Mouse (Mus musculus) forebrain, embryonic 12.5 days (tissue): ENCODE measurements at regions not wholly inside any gene's neighbourhood (a gene's known extent, or its start where the extent isn't known, plus 50 kb on each side); places are given as distances from the start of the nearest gene placed in this dataset.

Experiments used
- ATAC-seq: fragments of 200-750 bp; cut with Nextera tagmentation; 2 replicates; pipeline ENCODE4 v1.8.0; 2017; ENCODE audit warnings: moderate TSS enrichment; ENCODE audit not compliant: low FRiP score
- H3K27ac ChIP-seq: fragments of 300-500 bp; sonication (generic); 2 replicates; pipeline ENCODE4 v1.5.1; 2016; ENCODE audit warnings: mild to moderate bottlenecking
- H3K27me3 ChIP-seq: fragments of 300-500 bp; sonication (generic); 2 replicates; pipeline ENCODE4 v1.6.1; 2016; ENCODE audit warnings: mild to moderate bottlenecking
- H3K36me3 ChIP-seq: fragments of 300-500 bp; sonication (generic); replicated peaks from 2 replicates; pipeline ENCODE4 v1.6.1; 2016; ENCODE audit warnings: mild to moderate bottlenecking
- H3K4me1 ChIP-seq: fragments of 300-500 bp; sonication (generic); 2 replicates; pipeline ENCODE4 v1.6.1; 2016
- H3K4me2 ChIP-seq: fragments of 300-500 bp; sonication (generic); 2 replicates; pipeline ENCODE4 v1.6.1; 2016; ENCODE audit warnings: mild to moderate bottlenecking, moderate library complexity
- H3K4me3 ChIP-seq: fragments of 300-500 bp; sonication (generic); replicated peaks from 2 replicates; pipeline ENCODE4 v1.5.1; 2016; ENCODE audit warnings: mild to moderate bottlenecking
- H3K9ac ChIP-seq: fragments of 300-500 bp; sonication (generic); 2 replicates; pipeline ENCODE4 v1.6.1; 2016; ENCODE audit warnings: mild to moderate bottlenecking
- H3K9me3 ChIP-seq: fragments of 300-500 bp; sonication (generic); 2 replicates; pipeline ENCODE4 v1.6.1; 2016
- WGBS: fragments of 180-500 bp; shearing (Covaris S2); methylation state at CpG from one replicate; pipeline ENCODE4 v1.1.7; 2016; 5-methylcytosine and 5-hydroxymethylcytosine counted together

- 87% methylated on average over 3 of the region's 3 CpGs for WGBS
- H3K4me3 ChIP-seq = no peak overlapping the region
- no peaks in the 10 kb centered on the region for H3K27me3 ChIP-seq
- no peak for ATAC-seq
- H3K4me1 ChIP-seq = no peaks in the 10 kb centered on the region
- H3K36me3 ChIP-seq = no peaks in the 10 kb centered on the region
- no peak overlapping the region for H3K9ac ChIP-seq
- no peaks in the 10 kb centered on the region for H3K9me3 ChIP-seq
- H3K4me2 ChIP-seq = no peak overlapping the region
- H3K27ac ChIP-seq = no peak overlapping the region
These were observed 333.1 kb downstream of the En1 start for GRCm38 (mm10) chr1:120935321-120935720.

- ATAC-seq = no peak
- Histone ChIP-seq H3K4me3 (no peak overlapping the region), H3K36me3 (no peaks in the 10 kb centered on the region), H3K4me1 (no peaks in the 10 kb centered on the region), H3K27me3 (no peaks in the 10 kb centered on the region), H3K4me2 (no peak overlapping the region), H3K9ac (no peak overlapping the region), H3K27ac (no peak overlapping the region), H3K9me3 (no peaks in the 10 kb centered on the region)
- 78% methylated on average over 4 of the region's 4 CpGs for WGBS
These were observed 341.5 kb downstream of the En1 start for GRCm38 (mm10) chr1:120943711-120944110.

GRCm38 (mm10) chr1:120946349-120946748 is 344.1 kb downstream of the En1 start:
- H3K36me3 ChIP-seq = no peaks in the 10 kb centered on the region
- H3K27me3 ChIP-seq = 0 out of 2 replicates have a peak, but pooled peaks cover 4% of the 10 kb centered on the region
- H3K4me2 ChIP-seq = no peak overlapping the region
- H3K27ac ChIP-seq = no peak overlapping the region
- no peak overlapping the region for H3K9ac ChIP-seq
- no peak overlapping the region for H3K4me3 ChIP-seq
- WGBS = 67% methylated on average over 4 of the region's 4 CpGs
- no peak for ATAC-seq
- no peaks in the 10 kb centered on the region for H3K4me1 ChIP-seq
- no peaks in the 10 kb centered on the region for H3K9me3 ChIP-seq

GRCm38 (mm10) chr1:120961235-120961634 is 359.0 kb downstream of the En1 start:
- Histone ChIP-seq H3K36me3 (no peaks in the 10 kb centered on the region), H3K9me3 (no peaks in the 10 kb centered on the region), H3K27ac (no peak overlapping the region), H3K4me2 (no peak overlapping the region), H3K4me1 (peaks cover 7% of the 10 kb centered on the region; the same call in 1 of the 2 replicates), H3K27me3 (peaks cover 43% of the 10 kb centered on the region), H3K4me3 (no peak overlapping the region), H3K9ac (no peak overlapping the region)
- 59% methylated on average over 1 of the region's 1 CpGs for WGBS
- no peak for ATAC-seq

- Histone ChIP-seq H3K4me1 (peaks cover 7% of the 10 kb centered on the region; the same call in 1 of the 2 replicates), H3K9ac (no peak overlapping the region), H3K4me2 (no peak overlapping the region), H3K27me3 (peaks cover 44% of the 10 kb centered on the region), H3K36me3 (no peaks in the 10 kb centered on the region), H3K4me3 (no peak overlapping the region), H3K9me3 (no peaks in the 10 kb centered on the region), H3K27ac (no peak overlapping the region)
- WGBS = 4% methylated on average over 8 of the region's 8 CpGs
- peak; percentile 30; the same call in 1 of the 2 replicates for ATAC-seq
These were observed 359.8 kb downstream of the En1 start for GRCm38 (mm10) chr1:120961984-120962383.

- no peak overlapping the region for H3K9ac ChIP-seq
- H3K4me2 ChIP-seq = peak overlapping the region; percentile 45
- no peak overlapping the region for H3K27ac ChIP-seq
- no peaks in the 10 kb centered on the region for H3K9me3 ChIP-seq
- H3K4me3 ChIP-seq = peak overlapping the region; percentile 20; the same call in 1 of the 2 replicates
- WGBS = 27% methylated on average over 14 of the region's 14 CpGs
- peaks cover 44% of the 10 kb centered on the region for H3K27me3 ChIP-seq
- peaks cover 7% of the 10 kb centered on the region; the same call in 1 of the 2 replicates for H3K4me1 ChIP-seq
- ATAC-seq = 0 out of 2 replicates have a peak, but pooled peaks have one; percentile 61
- H3K36me3 ChIP-seq = no peaks in the 10 kb centered on the region
These were observed 361.4 kb downstream of the En1 start for GRCm38 (mm10) chr1:120963477-120964178.

- Histone ChIP-seq H3K27ac (no peak overlapping the region), H3K36me3 (no peaks in the 10 kb centered on the region), H3K4me2 (peak overlapping the region; percentile 45), H3K27me3 (peaks cover 44% of the 10 kb centered on the region), H3K4me1 (peaks cover 7% of the 10 kb centered on the region; the same call in 1 of the 2 replicates), H3K9me3 (no peaks in the 10 kb centered on the region), H3K4me3 (peak overlapping the region; percentile 20; the same call in 1 of the 2 replicates), H3K9ac (no peak overlapping the region)
- ATAC-seq = no peak
- WGBS = 48% methylated on average over 17 of the region's 17 CpGs
These were observed 361.9 kb downstream of the En1 start for GRCm38 (mm10) chr1:120964179-120964517.

- Histone ChIP-seq H3K9me3 (no peaks in the 10 kb centered on the region), H3K27me3 (peaks cover 36% of the 10 kb centered on the region), H3K36me3 (no peaks in the 10 kb centered on the region), H3K27ac (no peak overlapping the region), H3K9ac (no peak overlapping the region), H3K4me3 (no peak overlapping the region), H3K4me2 (no peak overlapping the region), H3K4me1 (peaks cover 7% of the 10 kb centered on the region; the same call in 1 of the 2 replicates)
- 76% methylated on average over 3 of the region's 3 CpGs for WGBS
- no peak for ATAC-seq
These were observed 363.9 kb downstream of the En1 start for GRCm38 (mm10) chr1:120966132-120966531.

- WGBS = 88% methylated on average over 1 of the region's 1 CpGs
- H3K36me3 ChIP-seq = no peaks in the 10 kb centered on the region
- H3K9ac ChIP-seq = no peak overlapping the region
- peaks cover 12% of the 10 kb centered on the region for H3K4me1 ChIP-seq
- no peaks in the 10 kb centered on the region for H3K9me3 ChIP-seq
- 0 out of 2 replicates have a peak, but pooled peaks cover 6% of the 10 kb centered on the region for H3K27me3 ChIP-seq
- no peak for ATAC-seq
- H3K27ac ChIP-seq = no peak overlapping the region
- H3K4me3 ChIP-seq = no peak overlapping the region
- no peak overlapping the region for H3K4me2 ChIP-seq
These were observed 357.7 kb downstream of the Insig2 start for GRCm38 (mm10) chr1:120974661-120975060.

GRCm38 (mm10) chr1:121004535-121004934 is 327.9 kb downstream of the Insig2 start:
- no peak overlapping the region for H3K4me2 ChIP-seq
- no peak overlapping the region for H3K27ac ChIP-seq
- no peak overlapping the region for H3K9ac ChIP-seq
- WGBS = 93% methylated on average over 7 of the region's 7 CpGs
- H3K9me3 ChIP-seq = no peaks in the 10 kb centered on the region
- H3K36me3 ChIP-seq = no peaks in the 10 kb centered on the region
- no peak overlapping the region for H3K4me3 ChIP-seq
- 0 out of 2 replicates have a peak, but pooled peaks cover 3% of the 10 kb centered on the region for H3K4me1 ChIP-seq
- peaks cover 9% of the 10 kb centered on the region; the same call in 1 of the 2 replicates for H3K27me3 ChIP-seq
- ATAC-seq = no peak

- no peaks in the 10 kb centered on the region for H3K36me3 ChIP-seq
- H3K4me1 ChIP-seq = 0 out of 2 replicates have a peak, but pooled peaks cover 3% of the 10 kb centered on the region
- no peak overlapping the region for H3K4me3 ChIP-seq
- no peak overlapping the region for H3K4me2 ChIP-seq
- H3K9me3 ChIP-seq = no peaks in the 10 kb centered on the region
- 47% methylated on average over 3 of the region's 3 CpGs for WGBS
- no peak overlapping the region for H3K9ac ChIP-seq
- no peak overlapping the region for H3K27ac ChIP-seq
- no peak for ATAC-seq
- H3K27me3 ChIP-seq = peaks cover 9% of the 10 kb centered on the region; the same call in 1 of the 2 replicates
These were observed 327.2 kb downstream of the Insig2 start for GRCm38 (mm10) chr1:121005198-121005597.

- no peak for ATAC-seq
- Histone ChIP-seq H3K27ac (no peak overlapping the region), H3K36me3 (no peaks in the 10 kb centered on the region), H3K4me2 (no peak overlapping the region), H3K4me3 (no peak overlapping the region), H3K9me3 (no peaks in the 10 kb centered on the region), H3K4me1 (no peaks in the 10 kb centered on the region), H3K9ac (no peak overlapping the region), H3K27me3 (no peaks in the 10 kb centered on the region)
These were observed 320.3 kb downstream of the Insig2 start for GRCm38 (mm10) chr1:121012126-121012525.
